Mouse (Mus musculus): Measurements from ENCODE around the gene Acad10. TPM values are rescaled to one million over a fixed set of nuclear protein-coding genes. Genes with fewer than 3 reads are reported as not detected.

The Acad10 gene
- total RNA-seq, 2 experiments from 2014 or later, result 3.7 to 4.1 TPM

Other genes starting within 250 kb of the Acad10 start
- 1 to 10 TPM; 8.1 to 8.8 TPM for gene Tmem116, start 208.6 kb downstream of the Acad10 start, total RNA-seq (2021)
- gene Erp29, start 208.0 kb downstream of the Acad10 start, total RNA-seq (2021), result 100 to 1,000 TPM; 145 to 147 TPM
- gene Adam1b, start 157.1 kb downstream of the Acad10 start, total RNA-seq (2021), result under 1 TPM; 0.13 to 0.15 TPM
- 10 to 100 TPM; 17.3 to 19.8 TPM for gene Adam1a, start 115.0 kb downstream of the Acad10 start, total RNA-seq (2021)
- gene Gm42878, start 115.0 kb downstream of the Acad10 start, total RNA-seq (2021), result 1 to 10 TPM in 1 of 2 experiments, not detected in 1; 2.3 TPM
- gene Mapkapk5, start 114.6 kb downstream of the Acad10 start, total RNA-seq (2021), result 10 to 100 TPM; 75.1 to 83.8 TPM
- gene Aldh2, start 66.7 kb downstream of the Acad10 start, total RNA-seq (2021), result 100 to 1,000 TPM; 111 to 121 TPM
- 1 to 10 TPM; 6.8 to 7.8 TPM for gene Acad12, start 41.6 kb downstream of the Acad10 start, total RNA-seq (2021)
- 10 to 100 TPM; 63.6 to 65.5 TPM for gene Brap, start within 50 bp of the Acad10 start, total RNA-seq (2021)
- gene Atxn2, start 50.8 kb upstream of the Acad10 start, total RNA-seq (2021), result 100 to 1,000 TPM; 184 to 240 TPM
- 10 to 100 TPM; 21.6 to 22.1 TPM for gene Sh2b3, start 177.1 kb upstream of the Acad10 start, total RNA-seq (2021)
- 10 to 100 TPM in 1 of 2 experiments, 1 to 10 TPM in 1; 8.8 to 11.1 TPM for gene Pheta1, start 188.5 kb upstream of the Acad10 start, total RNA-seq (2021)

All from layer of hippocampus, postnatal 36 days (tissue).